Mouse (Mus musculus) C2C12 (cell line): ENCODE results near the gene Rad51. TPM values are rescaled to one million over a fixed set of nuclear protein-coding genes. Genes with fewer than 3 reads are reported as not detected.

Source experiments
- H3K27me3 ChIP-seq: one replicate; pipeline ENCODE4 v1.6.1; 2011; ENCODE audit not compliant: control insufficient read depth, insufficient read depth, insufficient read length
- H3K36me3 ChIP-seq: one replicate; pipeline ENCODE4 v1.6.1; 2011; ENCODE audit not compliant: control insufficient read depth, insufficient read depth
- H3K4me3 ChIP-seq: one replicate; pipeline ENCODE4 v1.5.1; 2011; ENCODE audit warnings: mild to moderate bottlenecking, control low read depth; ENCODE audit not compliant: poor library complexity, insufficient read depth, severe bottlenecking
- H3K79me2 ChIP-seq: one replicate; pipeline ENCODE4 v1.6.1; 2011; ENCODE audit not compliant: control insufficient read depth, insufficient read depth
- H3K79me3 ChIP-seq: one replicate; pipeline ENCODE4 v1.6.1; 2011; ENCODE audit warnings: low read depth, control low read depth
- H3ac ChIP-seq: one replicate; pipeline ENCODE3; 2011; ENCODE audit warnings: low read depth; ENCODE audit not compliant: control insufficient read depth, insufficient read length
- CEBPB ChIP-seq: IDR thresholded peaks from one replicate; pipeline ENCODE4 v1.6.1; 2011; ENCODE audit warnings: low read depth, mild to moderate bottlenecking, control low read depth, moderate library complexity
- CTCF ChIP-seq: IDR thresholded peaks from one replicate; pipeline ENCODE4 v1.5.1; 2011; ENCODE audit not compliant: control insufficient read depth, insufficient read depth, insufficient read length
- FOSL1 ChIP-seq: IDR thresholded peaks from one replicate; pipeline ENCODE4 v1.8.0; 2011; ENCODE audit warnings: mild to moderate bottlenecking, low read length; ENCODE audit not compliant: poor library complexity, insufficient read depth, severe bottlenecking
- MAX ChIP-seq: IDR thresholded peaks from one replicate; pipeline ENCODE4 v1.6.1; 2011; ENCODE audit warnings: mild to moderate bottlenecking, control low read depth
- MYOD1 ChIP-seq: IDR thresholded peaks from one replicate; pipeline ENCODE4 v1.6.1; 2011; ENCODE audit warnings: low read depth; ENCODE audit not compliant: control insufficient read depth, insufficient read length
- MYOG ChIP-seq: IDR thresholded peaks from one replicate; pipeline ENCODE4 v1.6.1; 2011; ENCODE audit not compliant: control insufficient read depth, insufficient read length; ENCODE audit errors: extremely low read depth
- USF1 ChIP-seq: IDR thresholded peaks from one replicate; pipeline ENCODE4 v1.6.1; 2011; ENCODE audit warnings: low read depth, mild to moderate bottlenecking, control low read depth, moderate library complexity
- polyA plus RNA-seq: library from polyadenylated mRNA; unstranded; fragments of >200 nt; fragmentation: generic; extraction: Trizol; gene quantifications from one replicate; pipeline ENCODE4 v1.2.1, GENCODE M21; 2012; ENCODE audit warnings: missing spikeins

Rad51 gene
- polyA plus RNA-seq, 1 experiment: 28.6 TPM

GRCm38 (mm10) chr2:119147775-119148174, 35.2 kb downstream of the Rad51 start:
- H3K36me3 ChIP-seq: peaks cover 70% of the 10 kb centered on the region
- H3K4me3 ChIP-seq: no peak overlapping the region
- no peaks in the 10 kb centered on the region for H3K79me3 ChIP-seq
- H3K27me3 ChIP-seq: no peaks in the 10 kb centered on the region
- H3K79me2 ChIP-seq: no peaks in the 10 kb centered on the region
- no peak overlapping the region for H3ac ChIP-seq
- TF ChIP-seq MYOG (no peak), FOSL1 (no peak), CEBPB (no peak), CTCF (no peak), MAX (no peak), MYOD1 (no peak), USF1 (no peak)

GRCm38 (mm10) chr2:119152255-119152654, 39.7 kb downstream of the Rad51 start:
- Histone ChIP-seq H3K79me3 (peaks cover 12% of the 10 kb centered on the region), H3K27me3 (no peaks in the 10 kb centered on the region), H3K36me3 (peaks cover 48% of the 10 kb centered on the region), H3K4me3 (no peak overlapping the region), H3K79me2 (peaks cover 34% of the 10 kb centered on the region), H3ac (no peak overlapping the region)
- TF ChIP-seq CEBPB (no peak), USF1 (no peak), MYOG (no peak), MYOD1 (no peak), FOSL1 (no peak), CTCF (no peak), MAX (no peak)

- H3K79me2 ChIP-seq: peaks cover 34% of the 10 kb centered on the region
- peaks cover 44% of the 10 kb centered on the region for H3K36me3 ChIP-seq
- H3ac ChIP-seq: no peak overlapping the region
- TF ChIP-seq FOSL1 (no peak), USF1 (no peak), MAX (no peak), CEBPB (no peak), MYOD1 (no peak), CTCF (no peak), MYOG (no peak)
- peaks cover 12% of the 10 kb centered on the region for H3K79me3 ChIP-seq
- H3K4me3 ChIP-seq: no peak overlapping the region
- H3K27me3 ChIP-seq: no peaks in the 10 kb centered on the region
Observed at GRCm38 (mm10) chr2:119154683-119155082, 42.1 kb downstream of the Rad51 start.

- Histone ChIP-seq H3K79me3 (peaks cover 12% of the 10 kb centered on the region), H3K36me3 (peaks cover 38% of the 10 kb centered on the region), H3ac (no peak overlapping the region), H3K27me3 (no peaks in the 10 kb centered on the region), H3K4me3 (peak overlapping the region; percentile 97), H3K79me2 (peaks cover 34% of the 10 kb centered on the region)
- TF ChIP-seq USF1 (no peak), MYOG (no peak), MAX (no peak), FOSL1 (no peak), CEBPB (no peak)
Observed at GRCm38 (mm10) chr2:119155388-119155787, 42.8 kb downstream of the Rad51 start.

GRCm38 (mm10) chr2:119156081-119156680, 43.6 kb downstream of the Rad51 start:
- Histone ChIP-seq H3K79me3 (peaks cover 12% of the 10 kb centered on the region), H3K36me3 (peaks cover 30% of the 10 kb centered on the region), H3K4me3 (peak overlapping the region; percentile 97), H3ac (peak overlapping the region; percentile 86), H3K27me3 (no peaks in the 10 kb centered on the region), H3K79me2 (peaks cover 34% of the 10 kb centered on the region)
- TF ChIP-seq MAX (no peak), CTCF (no peak), CEBPB (no peak), MYOG (no peak), FOSL1 (no peak)
